Mouse (Mus musculus) ES-Bruce4 (cell line): ENCODE data around the gene E130208F15Rik.

Experiments
- CTCF ChIP-seq: IDR thresholded peaks from one replicate; pipeline ENCODE4 v1.8.1; 2011; ENCODE audit warnings: low read depth, low read length
- EP300 ChIP-seq: IDR thresholded peaks from 2 replicates; pipeline ENCODE4 v1.6.1; 2011; ENCODE audit warnings: low read depth, low read length; ENCODE audit not compliant: insufficient read depth

- TF ChIP-seq CTCF (no peak), EP300 (no peak)
Observed at GRCm38 (mm10) chr7:30291215-30292131, 30.1 kb upstream of the E130208F15Rik start, which contains the start of gene Clip3.
